Mouse (Mus musculus): ENCODE results near the gene Pla2g1b. TPM values are rescaled to one million over a fixed set of nuclear protein-coding genes. Genes with fewer than 3 reads are reported as not detected.
"Not testable (repeated sequence)": the region's sequence is repeated elsewhere in the genome, so short reads cannot be mapped to it uniquely, and the experiment has no call there.

Pla2g1b gene
- polyA plus RNA-seq, 1 experiment from 2014 or later, result 15.4 TPM

- 71% methylated on average over 9 of the region's 9 CpGs for WGBS
- Histone ChIP-seq H3K27me3 (replicated peaks) (no peaks in the 10 kb centered on the region), H3K4me2 (peak overlapping the region; percentile 71), H3K9me3 (no peaks in the 10 kb centered on the region), H3K36me3 (no peaks in the 10 kb centered on the region), H3K4me3 (replicated peaks) (no peak overlapping the region), H3K27ac (no peak overlapping the region), H3K9ac (no peak overlapping the region), H3K4me1 (peaks cover 21% of the 10 kb centered on the region)
- no peak for ATAC-seq (ENCODE audit: insufficient read depth, low FRiP score, low read depth)
Measured at GRCm38 (mm10) chr5:115487942-115488580, 22.0 kb downstream of the Pla2g1b start.

- ATAC-seq (ENCODE audit: insufficient read depth, low FRiP score, low read depth), result peak; percentile 81
- no peaks in the 10 kb centered on the region for H3K9me3 ChIP-seq
- H3K27me3 ChIP-seq (replicated peaks), result no peaks in the 10 kb centered on the region
- peak overlapping the region; percentile 71 for H3K4me2 ChIP-seq
- H3K4me1 ChIP-seq, result peaks cover 26% of the 10 kb centered on the region
- WGBS, result under 1% methylated on average over 39 of the region's 39 CpGs
- H3K36me3 ChIP-seq, result no peaks in the 10 kb centered on the region
- peak overlapping the region; percentile 40 for H3K4me3 ChIP-seq (replicated peaks)
- peak overlapping the region; percentile 100 for H3K27ac ChIP-seq
- H3K9ac ChIP-seq, result peak overlapping the region; percentile 25; the same call in 1 of the 2 replicates
Measured at GRCm38 (mm10) chr5:115488841-115489698, 23.0 kb downstream of the Pla2g1b start.

- no peaks in the 10 kb centered on the region for H3K9me3 ChIP-seq
- no peaks in the 10 kb centered on the region for H3K36me3 ChIP-seq
- H3K27ac ChIP-seq, result peak overlapping the region; percentile 100
- H3K4me2 ChIP-seq, result peak overlapping the region; percentile 71
- WGBS, result under 1% methylated on average over 50 of the region's 50 CpGs
- no peaks in the 10 kb centered on the region for H3K27me3 ChIP-seq (replicated peaks)
- H3K4me1 ChIP-seq, result peaks cover 26% of the 10 kb centered on the region
- H3K9ac ChIP-seq, result peak overlapping the region; percentile 85
- peak overlapping the region; percentile 40 for H3K4me3 ChIP-seq (replicated peaks)
- ATAC-seq (ENCODE audit: insufficient read depth, low FRiP score, low read depth), result peak; percentile 79
Measured at GRCm38 (mm10) chr5:115489699-115490637, 23.9 kb downstream of the Pla2g1b start.

- peak overlapping the region; percentile 100 for H3K27ac ChIP-seq
- no peaks in the 10 kb centered on the region for H3K36me3 ChIP-seq
- no peak for ATAC-seq (ENCODE audit: insufficient read depth, low FRiP score, low read depth)
- peak overlapping the region; percentile 13; the same call in 1 of the 2 replicates for H3K4me2 ChIP-seq
- H3K27me3 ChIP-seq (replicated peaks), result no peaks in the 10 kb centered on the region
- WGBS, result 8% methylated on average over 8 of the region's 8 CpGs
- peaks cover 26% of the 10 kb centered on the region for H3K4me1 ChIP-seq
- no peak overlapping the region for H3K9ac ChIP-seq
- no peaks in the 10 kb centered on the region for H3K9me3 ChIP-seq
- H3K4me3 ChIP-seq (replicated peaks), result no peak overlapping the region
Measured at GRCm38 (mm10) chr5:115490638-115491000, 24.6 kb downstream of the Pla2g1b start.

GRCm38 (mm10) chr5:115491076-115491475 is 25.0 kb downstream of the Pla2g1b start:
- H3K4me3 ChIP-seq (replicated peaks), result no peak overlapping the region
- H3K27me3 ChIP-seq (replicated peaks), result no peaks in the 10 kb centered on the region
- no peaks in the 10 kb centered on the region for H3K36me3 ChIP-seq
- no peak overlapping the region for H3K9ac ChIP-seq
- no peaks in the 10 kb centered on the region for H3K9me3 ChIP-seq
- H3K4me1 ChIP-seq, result peaks cover 26% of the 10 kb centered on the region
- peak overlapping the region; percentile 13; the same call in 1 of the 2 replicates for H3K4me2 ChIP-seq
- no peak overlapping the region for H3K27ac ChIP-seq
- ATAC-seq (ENCODE audit: insufficient read depth, low FRiP score, low read depth), result no peak
- 31% methylated on average over 5 of the region's 5 CpGs for WGBS

GRCm38 (mm10) chr5:115491771-115492322 is 25.8 kb downstream of the Pla2g1b start:
- H3K27me3 ChIP-seq (replicated peaks), result no peaks in the 10 kb centered on the region
- H3K9me3 ChIP-seq, result no peaks in the 10 kb centered on the region
- peak overlapping the region; percentile 31 for H3K4me3 ChIP-seq (replicated peaks)
- no peak for ATAC-seq (ENCODE audit: insufficient read depth, low FRiP score, low read depth)
- no peaks in the 10 kb centered on the region for H3K36me3 ChIP-seq
- H3K4me2 ChIP-seq, result peak overlapping the region; percentile 72
- H3K9ac ChIP-seq, result peak overlapping the region; percentile 35; the same call in 1 of the 2 replicates
- H3K27ac ChIP-seq, result peak overlapping the region; percentile 68
- peaks cover 26% of the 10 kb centered on the region for H3K4me1 ChIP-seq
- 3% methylated on average over 28 of the region's 28 CpGs for WGBS

GRCm38 (mm10) chr5:115492711-115493335 is 26.8 kb downstream of the Pla2g1b start:
- 51% methylated on average over 6 of the region's 6 CpGs for WGBS
- no peak for ATAC-seq (ENCODE audit: insufficient read depth, low FRiP score, low read depth)
- Histone ChIP-seq H3K27me3 (replicated peaks) (no peaks in the 10 kb centered on the region), H3K27ac (peak overlapping the region; percentile 70; the same call in 1 of the 2 replicates), H3K4me3 (replicated peaks) (no peak overlapping the region), H3K9ac (no peak overlapping the region), H3K36me3 (no peaks in the 10 kb centered on the region), H3K4me1 (peaks cover 26% of the 10 kb centered on the region), H3K9me3 (no peaks in the 10 kb centered on the region), H3K4me2 (no peak overlapping the region)

GRCm38 (mm10) chr5:115493441-115493840 is 27.4 kb downstream of the Pla2g1b start:
- H3K27ac ChIP-seq, result peak overlapping the region; percentile 70
- ATAC-seq (ENCODE audit: insufficient read depth, low FRiP score, low read depth), result no peak
- peaks cover 26% of the 10 kb centered on the region for H3K4me1 ChIP-seq
- H3K9me3 ChIP-seq, result no peaks in the 10 kb centered on the region
- H3K36me3 ChIP-seq, result no peaks in the 10 kb centered on the region
- no peak overlapping the region for H3K4me3 ChIP-seq (replicated peaks)
- no peak overlapping the region for H3K4me2 ChIP-seq
- H3K9ac ChIP-seq, result no peak overlapping the region
- H3K27me3 ChIP-seq (replicated peaks), result no peaks in the 10 kb centered on the region
- WGBS, result 28% methylated on average over 5 of the region's 5 CpGs

GRCm38 (mm10) chr5:115495618-115496017 is 29.6 kb downstream of the Pla2g1b start:
- not testable (repeated sequence) for H3K9ac ChIP-seq; H3K4me3 ChIP-seq (replicated peaks); ATAC-seq (ENCODE audit: insufficient read depth, low FRiP score, low read depth); H3K36me3 ChIP-seq; H3K27me3 ChIP-seq (replicated peaks); H3K4me2 ChIP-seq; H3K27ac ChIP-seq; H3K9me3 ChIP-seq
- H3K4me1 ChIP-seq, result peaks cover 25% of the 10 kb centered on the region
- WGBS, result 83% methylated on average over 3 of the region's 3 CpGs

- 69% methylated on average over 7 of the region's 7 CpGs for WGBS
- Histone ChIP-seq H3K27me3 (replicated peaks) (no peaks in the 10 kb centered on the region), H3K4me3 (replicated peaks) (no peak overlapping the region), H3K9ac (no peak overlapping the region), H3K4me1 (peaks cover 13% of the 10 kb centered on the region), H3K4me2 (no peak overlapping the region), H3K9me3 (no peaks in the 10 kb centered on the region), H3K36me3 (no peaks in the 10 kb centered on the region), H3K27ac (no peak overlapping the region)
- no peak for ATAC-seq (ENCODE audit: insufficient read depth, low FRiP score, low read depth)
Measured at GRCm38 (mm10) chr5:115497033-115497432, 31.0 kb downstream of the Pla2g1b start.

Measured in stomach, embryonic 15.5 days (tissue).